Mouse (Mus musculus): ENCODE data around the gene Cacna2d2. TPM values are rescaled to one million over a fixed set of nuclear protein-coding genes. Genes with fewer than 3 reads are reported as not detected.
A peak's percentile ranks its signal among the peaks of the same experiment; 100 is the strongest.

Cacna2d2 gene
- polyA plus RNA-seq, 1 experiment from 2014 or later = 4.6 TPM

- H3K4me3 ChIP-seq = no peak overlapping the region
- no peaks in the 10 kb centered on the region for H3K9me3 ChIP-seq (replicated peaks)
- no peak overlapping the region for H3K4me2 ChIP-seq (replicated peaks)
- ATAC-seq (ENCODE audit: low FRiP score) = no peak
- H3K27me3 ChIP-seq = peaks cover 5% of the 10 kb centered on the region; the same call in 1 of the 2 replicates
- no peak overlapping the region for H3K9ac ChIP-seq
- peaks cover 78% of the 10 kb centered on the region for H3K4me1 ChIP-seq
- H3K27ac ChIP-seq = peak overlapping the region; percentile 87
- H3K36me3 ChIP-seq = no peaks in the 10 kb centered on the region
- 84% methylated on average over 14 of the region's 14 CpGs for WGBS
These were observed 111.1 kb downstream of the Cacna2d2 start for GRCm38 (mm10) chr9:107510384-107511100.

GRCm38 (mm10) chr9:107511436-107511835 is 112.0 kb downstream of the Cacna2d2 start:
- ATAC-seq (ENCODE audit: low FRiP score) = peak; percentile 41; the same call in 1 of the 2 replicates
- 52% methylated on average over 8 of the region's 8 CpGs for WGBS
- Histone ChIP-seq H3K36me3 (no peaks in the 10 kb centered on the region), H3K9ac (no peak overlapping the region), H3K27me3 (peaks cover 5% of the 10 kb centered on the region; the same call in 1 of the 2 replicates), H3K27ac (peak overlapping the region; percentile 87), H3K9me3 (replicated peaks) (no peaks in the 10 kb centered on the region), H3K4me1 (peaks cover 77% of the 10 kb centered on the region), H3K4me2 (replicated peaks) (no peak overlapping the region), H3K4me3 (no peak overlapping the region)

- WGBS = 47% methylated on average over 16 of the region's 16 CpGs
- peak overlapping the region; percentile 87 for H3K27ac ChIP-seq
- peaks cover 70% of the 10 kb centered on the region for H3K4me1 ChIP-seq
- peak; percentile 1; the same call in 1 of the 2 replicates for ATAC-seq (ENCODE audit: low FRiP score)
- peak overlapping the region; percentile 38; the same call in 1 of the 2 replicates for H3K9ac ChIP-seq
- no peak overlapping the region for H3K4me3 ChIP-seq
- no peaks in the 10 kb centered on the region for H3K9me3 ChIP-seq (replicated peaks)
- H3K27me3 ChIP-seq = no peaks in the 10 kb centered on the region
- H3K36me3 ChIP-seq = no peaks in the 10 kb centered on the region
- H3K4me2 ChIP-seq (replicated peaks) = no peak overlapping the region
These were observed 112.9 kb downstream of the Cacna2d2 start for GRCm38 (mm10) chr9:107512326-107512725.

GRCm38 (mm10) chr9:107514303-107514955 is 115.0 kb downstream of the Cacna2d2 start:
- Histone ChIP-seq H3K4me1 (peaks cover 49% of the 10 kb centered on the region), H3K4me2 (replicated peaks) (no peak overlapping the region), H3K9me3 (replicated peaks) (no peaks in the 10 kb centered on the region), H3K27ac (peak overlapping the region; percentile 87), H3K4me3 (no peak overlapping the region), H3K9ac (0 out of 2 replicates have a peak overlapping the region, but pooled peaks have one; percentile 1), H3K27me3 (no peaks in the 10 kb centered on the region), H3K36me3 (no peaks in the 10 kb centered on the region)
- peak; percentile 27; the same call in 1 of the 2 replicates for ATAC-seq (ENCODE audit: low FRiP score)
- 21% methylated on average over 14 of the region's 14 CpGs for WGBS

GRCm38 (mm10) chr9:107520331-107520730 is 120.9 kb downstream of the Cacna2d2 start:
- Histone ChIP-seq H3K9ac (no peak overlapping the region), H3K4me3 (no peak overlapping the region), H3K27ac (peak overlapping the region; percentile 26; the same call in 1 of the 2 replicates), H3K4me1 (peaks cover 20% of the 10 kb centered on the region), H3K36me3 (no peaks in the 10 kb centered on the region), H3K9me3 (replicated peaks) (no peaks in the 10 kb centered on the region), H3K27me3 (peaks cover 21% of the 10 kb centered on the region), H3K4me2 (replicated peaks) (no peak overlapping the region)
- ATAC-seq (ENCODE audit: low FRiP score) = 0 out of 2 replicates have a peak, but pooled peaks have one; percentile 18
- WGBS = 45% methylated on average over 6 of the region's 6 CpGs

GRCm38 (mm10) chr9:107521190-107521589 is 121.8 kb downstream of the Cacna2d2 start:
- Histone ChIP-seq H3K4me3 (no peak overlapping the region), H3K4me1 (peaks cover 20% of the 10 kb centered on the region), H3K27ac (peak overlapping the region; percentile 26; the same call in 1 of the 2 replicates), H3K4me2 (replicated peaks) (no peak overlapping the region), H3K36me3 (no peaks in the 10 kb centered on the region), H3K9ac (peak overlapping the region; percentile 32; the same call in 1 of the 2 replicates), H3K9me3 (replicated peaks) (no peaks in the 10 kb centered on the region), H3K27me3 (peaks cover 29% of the 10 kb centered on the region)
- WGBS = 72% methylated on average over 5 of the region's 5 CpGs
- ATAC-seq (ENCODE audit: low FRiP score) = no peak

GRCm38 (mm10) chr9:107521711-107522399 is 122.4 kb downstream of the Cacna2d2 start:
- peak; percentile 49 for ATAC-seq (ENCODE audit: low FRiP score)
- peak overlapping the region; percentile 40; the same call in 1 of the 2 replicates for H3K27ac ChIP-seq

GRCm38 (mm10) chr9:107522400-107522711 is 122.9 kb downstream of the Cacna2d2 start:
- H3K36me3 ChIP-seq = no peaks in the 10 kb centered on the region
- ATAC-seq (ENCODE audit: low FRiP score) = peak; percentile 5; the same call in 1 of the 2 replicates

More at GRCm38 (mm10) chr9:107521711-107522399, 122.4 kb downstream of the Cacna2d2 start:
- H3K27me3 ChIP-seq = peaks cover 36% of the 10 kb centered on the region
- peaks cover 27% of the 10 kb centered on the region for H3K4me1 ChIP-seq
- H3K9me3 ChIP-seq (replicated peaks) = no peaks in the 10 kb centered on the region
- peak overlapping the region; percentile 41 for H3K9ac ChIP-seq
- no peaks in the 10 kb centered on the region for H3K36me3 ChIP-seq
- peak overlapping the region; percentile 39 for H3K4me2 ChIP-seq (replicated peaks)
- no peak overlapping the region for H3K4me3 ChIP-seq
- WGBS = 23% methylated on average over 25 of the region's 25 CpGs

GRCm38 (mm10) chr9:107526198-107527026 is 127.0 kb downstream of the Cacna2d2 start:
- ATAC-seq (ENCODE audit: low FRiP score) = 0 out of 2 replicates have a peak, but pooled peaks have one; percentile 41
- Histone ChIP-seq H3K4me3 (peak overlapping the region; percentile 28), H3K4me2 (replicated peaks) (peak overlapping the region; percentile 51), H3K27me3 (peaks cover 60% of the 10 kb centered on the region), H3K9ac (peak overlapping the region; percentile 23; the same call in 1 of the 2 replicates), H3K36me3 (no peaks in the 10 kb centered on the region), H3K9me3 (replicated peaks) (no peaks in the 10 kb centered on the region), H3K4me1 (peaks cover 28% of the 10 kb centered on the region), H3K27ac (no peak overlapping the region)
- 5% methylated on average over 44 of the region's 44 CpGs for WGBS

More at GRCm38 (mm10) chr9:107522400-107522711, 122.9 kb downstream of the Cacna2d2 start:
- Histone ChIP-seq H3K4me2 (replicated peaks) (peak overlapping the region; percentile 39), H3K4me1 (peaks cover 32% of the 10 kb centered on the region), H3K9ac (peak overlapping the region; percentile 41; the same call in 1 of the 2 replicates), H3K9me3 (replicated peaks) (no peaks in the 10 kb centered on the region), H3K27me3 (peaks cover 41% of the 10 kb centered on the region), H3K27ac (peak overlapping the region; percentile 40; the same call in 1 of the 2 replicates), H3K4me3 (no peak overlapping the region)
- 37% methylated on average over 2 of the region's 2 CpGs for WGBS

- H3K4me3 ChIP-seq = peak within 1 kb of the TSS; percentile 85
- no peaks in the 10 kb centered on the region for H3K9me3 ChIP-seq (replicated peaks)
- H3K36me3 ChIP-seq = peaks cover 19% of the 10 kb centered on the region
- peaks cover 7% of the 10 kb centered on the region for H3K27me3 ChIP-seq
- H3K4me1 ChIP-seq = peaks cover 32% of the 10 kb centered on the region
- ATAC-seq (ENCODE audit: low FRiP score) = peak; percentile 98
- peak within 1 kb of the TSS; percentile 88 for H3K9ac ChIP-seq
- H3K4me2 ChIP-seq (replicated peaks) = peak within 1 kb of the TSS; percentile 99
- WGBS = under 1% methylated on average over 48 of the region's 48 CpGs
- 0 out of 2 replicates have a peak within 1 kb of the TSS, but pooled peaks have one; percentile 49 for H3K27ac ChIP-seq
These were observed 134.5 kb downstream of the Cacna2d2 start, which contains the start of gene Tmem115 for GRCm38 (mm10) chr9:107533791-107534407. Gene Tmem115, plus strand, starts transcription at chr9:107533945.
